Mouse (Mus musculus): ENCODE measurements at regions not wholly inside any gene's neighbourhood (a gene's known extent, or its start where the extent isn't known, plus 50 kb on each side); places are given as distances from the start of the nearest gene placed in this dataset.

DNA sequence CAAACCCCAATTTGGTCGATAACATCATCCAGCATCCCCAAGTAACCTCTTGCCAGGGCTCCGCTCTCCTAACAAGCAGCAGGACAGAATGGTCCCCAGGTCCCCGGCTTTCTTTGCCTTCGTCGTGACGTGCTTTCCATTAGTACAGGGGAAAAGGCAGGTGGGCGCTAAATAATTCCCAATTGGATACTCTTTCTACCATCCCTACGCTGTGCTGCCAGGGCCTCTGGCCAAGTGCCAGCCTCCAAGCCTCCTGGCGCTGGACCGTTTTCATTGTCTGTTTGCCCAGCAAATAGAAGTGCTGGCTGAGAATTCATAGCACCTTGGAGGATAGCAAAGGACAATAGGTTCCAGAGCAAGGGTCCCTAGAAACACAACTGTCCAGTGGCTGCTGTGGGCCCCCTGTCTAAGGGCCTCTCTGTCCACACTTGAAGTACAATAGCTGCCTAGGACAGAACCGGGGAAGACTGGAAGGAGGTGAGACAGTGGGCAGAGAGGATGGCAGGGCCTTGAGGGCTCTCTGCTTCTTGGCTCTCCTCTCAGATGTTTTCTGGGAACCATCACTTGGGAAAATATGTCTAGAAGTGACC lies 298.9 kb downstream of the Bcor start:
- Histone ChIP-seq H3K4me3 (ENCODE audit: low read depth, low read length) (no peak overlapping the region), H3K4me1 (ENCODE audit: control insufficient read depth, insufficient read depth, low read length) (no peaks in the 10 kb centered on the region), H3K9ac (ENCODE audit: low read depth, poor library complexity, severe bottlenecking) (no peak overlapping the region), H3K9me3 (replicated peaks; ENCODE audit: control insufficient read depth, insufficient read depth, low read length, poor library complexity, severe bottlenecking) (no peaks in the 10 kb centered on the region), H3K36me3 (ENCODE audit: control insufficient read depth, insufficient read depth, low read length, poor library complexity, severe bottlenecking) (no peaks in the 10 kb centered on the region), H3K27me3 (ENCODE audit: control insufficient read depth, insufficient read depth, low read length, poor library complexity, severe bottlenecking) (no peaks in the 10 kb centered on the region), H3K27ac (ENCODE audit: insufficient read depth, low read length) (no peak overlapping the region)
- TF ChIP-seq CTCF (IDR thresholded peaks at IDR 0.05; ENCODE audit: low read depth, low read length) (no peak), POLR2A (IDR thresholded peaks at IDR 0.05; ENCODE audit: insufficient read depth, low read length) (no peak), EP300 (IDR thresholded peaks at IDR 0.05; ENCODE audit: insufficient read depth, low read depth, low read length) (no peak)

GRCm38 (mm10) chrX:11861892-11862291 lies 298.3 kb downstream of the Bcor start:
- no peak for TF ChIP-seq EP300 (IDR thresholded peaks at IDR 0.05; ENCODE audit: insufficient read depth, low read depth, low read length)
- no peak for TF ChIP-seq CTCF (IDR thresholded peaks at IDR 0.05; ENCODE audit: low read depth, low read length)
- no peak for TF ChIP-seq POLR2A (IDR thresholded peaks at IDR 0.05; ENCODE audit: insufficient read depth, low read length)
- no peak overlapping the region for H3K9ac ChIP-seq (ENCODE audit: low read depth, poor library complexity, severe bottlenecking)
- H3K4me3 ChIP-seq (ENCODE audit: low read depth, low read length): no peak overlapping the region
- H3K27me3 ChIP-seq (ENCODE audit: control insufficient read depth, insufficient read depth, low read length, poor library complexity, severe bottlenecking): no peaks in the 10 kb centered on the region
- no peaks in the 10 kb centered on the region for H3K9me3 ChIP-seq (replicated peaks; ENCODE audit: control insufficient read depth, insufficient read depth, low read length, poor library complexity, severe bottlenecking)
- H3K27ac ChIP-seq (ENCODE audit: insufficient read depth, low read length): no peak overlapping the region
- H3K36me3 ChIP-seq (ENCODE audit: control insufficient read depth, insufficient read depth, low read length, poor library complexity, severe bottlenecking): no peaks in the 10 kb centered on the region
- no peaks in the 10 kb centered on the region for H3K4me1 ChIP-seq (ENCODE audit: control insufficient read depth, insufficient read depth, low read length)

DNA sequence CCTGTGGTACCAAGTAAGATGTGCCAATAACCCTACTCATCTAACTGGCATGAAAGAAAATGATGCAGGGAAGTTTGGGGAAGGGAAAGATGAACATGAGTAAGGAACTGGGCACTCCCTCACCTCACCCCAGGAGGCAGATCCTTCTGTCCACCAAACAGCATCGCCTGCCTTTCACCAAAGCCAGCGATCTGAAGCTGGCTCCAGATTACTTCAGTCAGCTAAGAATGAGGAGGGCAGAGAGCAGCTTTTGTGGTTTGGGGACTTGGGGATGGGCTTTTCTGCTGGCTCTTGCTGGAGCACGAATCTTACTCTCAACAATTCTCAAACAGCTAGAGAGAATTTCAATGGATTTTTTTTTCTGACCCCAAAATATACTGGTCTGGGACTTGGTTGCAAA lies 297.0 kb downstream of the Bcor start:
- H3K4me1 ChIP-seq (ENCODE audit: control insufficient read depth, insufficient read depth, low read length): no peaks in the 10 kb centered on the region
- no peaks in the 10 kb centered on the region for H3K9me3 ChIP-seq (replicated peaks; ENCODE audit: control insufficient read depth, insufficient read depth, low read length, poor library complexity, severe bottlenecking)
- H3K4me3 ChIP-seq (ENCODE audit: low read depth, low read length): no peak overlapping the region
- no peak overlapping the region for H3K9ac ChIP-seq (ENCODE audit: low read depth, poor library complexity, severe bottlenecking)
- H3K27me3 ChIP-seq (ENCODE audit: control insufficient read depth, insufficient read depth, low read length, poor library complexity, severe bottlenecking): no peaks in the 10 kb centered on the region
- no peak overlapping the region for H3K27ac ChIP-seq (ENCODE audit: insufficient read depth, low read length)
- TF ChIP-seq EP300 (IDR thresholded peaks at IDR 0.05; ENCODE audit: insufficient read depth, low read depth, low read length): no peak
- no peak for TF ChIP-seq POLR2A (IDR thresholded peaks at IDR 0.05; ENCODE audit: insufficient read depth, low read length)
- no peak for TF ChIP-seq CTCF (IDR thresholded peaks at IDR 0.05; ENCODE audit: low read depth, low read length)
- no peaks in the 10 kb centered on the region for H3K36me3 ChIP-seq (ENCODE audit: control insufficient read depth, insufficient read depth, low read length, poor library complexity, severe bottlenecking)

- Histone ChIP-seq H3K9me3 (replicated peaks; ENCODE audit: control insufficient read depth, insufficient read depth, low read length, poor library complexity, severe bottlenecking) (no peaks in the 10 kb centered on the region), H3K9ac (ENCODE audit: low read depth, poor library complexity, severe bottlenecking) (no peak overlapping the region), H3K36me3 (ENCODE audit: control insufficient read depth, insufficient read depth, low read length, poor library complexity, severe bottlenecking) (no peaks in the 10 kb centered on the region), H3K4me1 (ENCODE audit: control insufficient read depth, insufficient read depth, low read length) (no peaks in the 10 kb centered on the region), H3K4me3 (ENCODE audit: low read depth, low read length) (no peak overlapping the region), H3K27ac (ENCODE audit: insufficient read depth, low read length) (no peak overlapping the region), H3K27me3 (ENCODE audit: control insufficient read depth, insufficient read depth, low read length, poor library complexity, severe bottlenecking) (no peaks in the 10 kb centered on the region)
- TF ChIP-seq CTCF (IDR thresholded peaks at IDR 0.05; ENCODE audit: low read depth, low read length): no peak
- no peak for TF ChIP-seq POLR2A (IDR thresholded peaks at IDR 0.05; ENCODE audit: insufficient read depth, low read length)
- no peak for TF ChIP-seq EP300 (IDR thresholded peaks at IDR 0.05; ENCODE audit: insufficient read depth, low read depth, low read length)
Observed at GRCm38 (mm10) chrX:11873913-11874312, 286.2 kb downstream of the Bcor start.

- Histone ChIP-seq H3K4me1 (ENCODE audit: control insufficient read depth, insufficient read depth, low read length) (no peaks in the 10 kb centered on the region), H3K4me3 (ENCODE audit: low read depth, low read length) (no peak overlapping the region), H3K36me3 (ENCODE audit: control insufficient read depth, insufficient read depth, low read length, poor library complexity, severe bottlenecking) (no peaks in the 10 kb centered on the region), H3K9me3 (replicated peaks; ENCODE audit: control insufficient read depth, insufficient read depth, low read length, poor library complexity, severe bottlenecking) (no peaks in the 10 kb centered on the region), H3K27me3 (ENCODE audit: control insufficient read depth, insufficient read depth, low read length, poor library complexity, severe bottlenecking) (no peaks in the 10 kb centered on the region), H3K9ac (ENCODE audit: low read depth, poor library complexity, severe bottlenecking) (no peak overlapping the region), H3K27ac (ENCODE audit: insufficient read depth, low read length) (no peak overlapping the region)
- TF ChIP-seq CTCF (IDR thresholded peaks at IDR 0.05; ENCODE audit: low read depth, low read length) (no peak), EP300 (IDR thresholded peaks at IDR 0.05; ENCODE audit: insufficient read depth, low read depth, low read length) (no peak), POLR2A (IDR thresholded peaks at IDR 0.05; ENCODE audit: insufficient read depth, low read length) (no peak)
Observed at GRCm38 (mm10) chrX:11876636-11877035, 283.5 kb downstream of the Bcor start.

- Histone ChIP-seq H3K4me1 (ENCODE audit: control insufficient read depth, insufficient read depth, low read length) (no peaks in the 10 kb centered on the region), H3K27me3 (ENCODE audit: control insufficient read depth, insufficient read depth, low read length, poor library complexity, severe bottlenecking) (no peaks in the 10 kb centered on the region), H3K36me3 (ENCODE audit: control insufficient read depth, insufficient read depth, low read length, poor library complexity, severe bottlenecking) (no peaks in the 10 kb centered on the region), H3K27ac (ENCODE audit: insufficient read depth, low read length) (no peak overlapping the region), H3K9me3 (replicated peaks; ENCODE audit: control insufficient read depth, insufficient read depth, low read length, poor library complexity, severe bottlenecking) (no peaks in the 10 kb centered on the region), H3K9ac (ENCODE audit: low read depth, poor library complexity, severe bottlenecking) (no peak overlapping the region), H3K4me3 (ENCODE audit: low read depth, low read length) (no peak overlapping the region)
- TF ChIP-seq EP300 (IDR thresholded peaks at IDR 0.05; ENCODE audit: insufficient read depth, low read depth, low read length): no peak
- TF ChIP-seq CTCF (IDR thresholded peaks at IDR 0.05; ENCODE audit: low read depth, low read length): no peak
- no peak for TF ChIP-seq POLR2A (IDR thresholded peaks at IDR 0.05; ENCODE audit: insufficient read depth, low read length)
Observed at GRCm38 (mm10) chrX:11878028-11878427, 282.1 kb downstream of the Bcor start.
